Mouse (Mus musculus) G1E (cell line): ENCODE measurements at regions not wholly inside any gene's neighbourhood (a gene's known extent, or its start where the extent isn't known, plus 50 kb on each side); places are given as distances from the start of the nearest gene placed in this dataset.

ENCODE experiments used
- ATAC-seq: 2 replicates; pipeline ENCODE4 v1.8.0; 2016; ENCODE audit warnings: mild to moderate bottlenecking; ENCODE audit not compliant: insufficient number of reproducible peaks, poor library complexity, low FRiP score, severe bottlenecking; ENCODE audit errors: extremely low read depth
- DNase-seq: peaks from one replicate; pipeline ENCODE4 v3.0.0; 2012; ENCODE audit warnings: low spot score
- H3K27me3 ChIP-seq: 2 replicates; pipeline ENCODE4 v1.6.1; 2012; ENCODE audit warnings: mild to moderate bottlenecking, low read length, inconsistent platforms; ENCODE audit not compliant: insufficient read depth
- H3K36me3 ChIP-seq: replicated peaks from 2 replicates; pipeline ENCODE3; 2012; ENCODE audit warnings: mild to moderate bottlenecking, inconsistent platforms
- H3K4me1 ChIP-seq: 2 replicates; pipeline ENCODE4 v1.6.1; 2012; ENCODE audit warnings: low read depth, low read length, inconsistent platforms, mixed read lengths; ENCODE audit not compliant: insufficient read depth
- H3K4me3 ChIP-seq: 2 replicates; pipeline ENCODE4 v1.5.1; 2012; ENCODE audit warnings: low read depth, mild to moderate bottlenecking, inconsistent platforms, low read length, moderate library complexity, mixed read lengths
- H3K9me3 ChIP-seq: replicated peaks from 2 replicates; pipeline ENCODE4 v1.6.1; 2012; ENCODE audit warnings: inconsistent platforms
- CTCF ChIP-seq: IDR thresholded peaks from 2 replicates; pipeline ENCODE4 v1.5.1; 2012; ENCODE audit warnings: low read depth, low read length, inconsistent platforms, mixed read lengths
- GATA1 ChIP-seq: IDR thresholded peaks from 2 replicates; pipeline ENCODE4 v1.6.1; 2012; ENCODE audit warnings: borderline replicate concordance, low read length, inconsistent platforms, mixed read lengths
- GATA2 ChIP-seq: IDR thresholded peaks from 2 replicates; pipeline ENCODE4 v1.6.1; 2012; ENCODE audit warnings: low read depth, low read length, inconsistent platforms, borderline replicate concordance
- POLR2AphosphoS5 ChIP-seq: IDR thresholded peaks from 2 replicates; pipeline ENCODE4 v1.6.1; 2012; ENCODE audit warnings: low read depth, low read length, inconsistent platforms; ENCODE audit not compliant: insufficient replicate concordance
- TAL1 ChIP-seq: conservative IDR thresholded peaks from 2 replicates; pipeline ENCODE4 v1.6.1; 2012; ENCODE audit warnings: low read depth, low read length, inconsistent platforms, mixed read lengths

DNA sequence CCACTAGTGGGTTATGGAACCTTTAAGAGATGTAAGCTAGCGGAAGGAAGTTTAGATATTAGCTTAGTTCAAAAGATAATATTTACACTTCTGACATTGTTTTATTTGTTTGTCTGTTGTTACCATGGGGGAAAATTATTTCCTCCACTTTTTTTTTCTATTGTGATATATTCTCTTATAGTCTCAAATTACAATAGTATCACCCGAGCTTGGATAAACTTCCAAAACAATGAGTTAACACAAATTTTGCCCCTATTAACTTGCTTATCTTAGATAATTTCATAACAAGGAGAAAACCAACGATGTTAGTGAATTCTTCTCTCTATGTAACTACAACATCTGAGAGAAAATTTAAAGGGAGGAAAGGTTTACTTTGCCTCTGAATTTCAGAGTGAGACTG lies 1350.1 kb downstream of the Cdh8 start:
- no peak for DNase-seq
- Histone ChIP-seq H3K27me3 (no peaks in the 10 kb centered on the region), H3K4me3 (no peak overlapping the region), H3K4me1 (peaks cover 44% of the 10 kb centered on the region), H3K36me3 (no peaks in the 10 kb centered on the region), H3K9me3 (no peaks in the 10 kb centered on the region)
- ATAC-seq = no peak
- TF ChIP-seq TAL1 = no peak
- no peak for TF ChIP-seq GATA1
- TF ChIP-seq GATA2 = no peak
- TF ChIP-seq CTCF = no peak
- TF ChIP-seq POLR2AphosphoS5 = no peak

DNA sequence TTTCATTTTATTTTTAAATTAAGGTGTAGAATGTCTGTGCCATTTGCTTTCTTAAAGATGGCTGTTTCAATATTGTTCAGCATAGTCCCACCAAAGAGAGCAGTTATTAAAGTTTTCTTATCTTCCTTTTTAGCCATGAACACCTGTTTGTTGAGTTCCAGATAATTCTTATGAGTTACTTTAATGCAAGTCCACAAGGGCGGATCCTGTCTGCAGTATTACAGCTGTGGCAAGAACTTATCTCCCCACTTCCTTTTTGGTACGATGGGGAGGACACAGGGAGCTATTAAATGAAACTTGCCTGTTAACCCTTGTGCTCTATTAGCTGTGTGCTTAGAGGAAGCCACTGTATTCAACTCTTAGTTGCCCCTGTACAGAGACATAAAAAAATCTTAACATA lies 1350.9 kb downstream of the Cdh8 start:
- TF ChIP-seq GATA1 (no peak), TAL1 (peak; percentile 82)
- H3K36me3 ChIP-seq = no peaks in the 10 kb centered on the region
- DNase-seq = peak; percentile 41
- H3K9me3 ChIP-seq = no peaks in the 10 kb centered on the region
- no peaks in the 10 kb centered on the region for H3K27me3 ChIP-seq
- peak; percentile 94 for ATAC-seq
- peaks cover 48% of the 10 kb centered on the region for H3K4me1 ChIP-seq
- H3K4me3 ChIP-seq = no peak overlapping the region

DNA sequence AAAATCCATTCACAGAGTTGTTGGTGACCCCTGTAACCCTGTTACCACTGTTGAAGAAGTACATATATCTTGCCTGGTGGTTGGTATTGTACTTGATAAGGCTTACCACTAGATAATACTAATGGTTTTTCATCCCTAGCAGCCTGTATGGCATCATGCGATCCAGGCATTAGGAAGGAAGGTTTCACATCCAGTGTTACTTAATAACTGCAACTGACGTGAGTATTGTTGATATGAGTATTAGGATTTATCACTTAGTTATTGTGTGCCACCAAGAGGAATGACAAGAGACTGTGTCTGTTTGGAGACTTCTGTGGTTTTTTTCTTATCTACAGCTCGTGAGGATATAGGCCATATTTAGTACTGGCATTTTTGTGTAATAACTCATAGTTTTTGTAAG lies 1354.5 kb downstream of the Cdh8 start:
- ATAC-seq (peak; percentile 35), DNase-seq (no peak)
- Histone ChIP-seq H3K36me3 (no peaks in the 10 kb centered on the region), H3K4me3 (no peak overlapping the region), H3K27me3 (no peaks in the 10 kb centered on the region), H3K9me3 (no peaks in the 10 kb centered on the region), H3K4me1 (peaks cover 39% of the 10 kb centered on the region)
- TF ChIP-seq GATA2 (no peak), TAL1 (no peak), POLR2AphosphoS5 (no peak), CTCF (no peak), GATA1 (no peak)

DNA sequence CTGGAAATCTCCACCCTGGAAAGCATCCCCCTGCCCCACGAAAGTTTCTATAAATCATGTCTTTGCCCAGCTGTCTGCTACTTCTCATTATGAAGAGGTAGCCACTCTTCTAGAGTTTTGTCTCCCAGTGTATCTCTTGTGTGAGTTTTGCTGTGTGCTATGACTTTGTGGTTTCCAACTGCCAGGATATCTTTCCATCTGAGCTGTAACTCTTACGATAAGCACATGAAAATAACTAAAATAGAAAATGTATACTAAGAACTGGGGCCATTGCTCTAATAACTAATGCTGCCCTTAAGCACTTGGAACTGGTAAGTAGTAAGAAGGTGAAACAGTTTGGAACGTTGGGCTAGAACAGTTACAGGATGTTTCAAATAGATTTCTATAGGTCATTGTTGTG lies 1362.6 kb downstream of the Cdh8 start:
- peaks cover 23% of the 10 kb centered on the region for H3K4me1 ChIP-seq
- no peaks in the 10 kb centered on the region for H3K27me3 ChIP-seq
- no peaks in the 10 kb centered on the region for H3K9me3 ChIP-seq
- no peaks in the 10 kb centered on the region for H3K36me3 ChIP-seq
- H3K4me3 ChIP-seq = no peak overlapping the region
- ATAC-seq (peak; percentile 84), DNase-seq (no peak)
- no peak for TF ChIP-seq CTCF
- no peak for TF ChIP-seq POLR2AphosphoS5
- no peak for TF ChIP-seq TAL1
- no peak for TF ChIP-seq GATA1
- no peak for TF ChIP-seq GATA2

DNA sequence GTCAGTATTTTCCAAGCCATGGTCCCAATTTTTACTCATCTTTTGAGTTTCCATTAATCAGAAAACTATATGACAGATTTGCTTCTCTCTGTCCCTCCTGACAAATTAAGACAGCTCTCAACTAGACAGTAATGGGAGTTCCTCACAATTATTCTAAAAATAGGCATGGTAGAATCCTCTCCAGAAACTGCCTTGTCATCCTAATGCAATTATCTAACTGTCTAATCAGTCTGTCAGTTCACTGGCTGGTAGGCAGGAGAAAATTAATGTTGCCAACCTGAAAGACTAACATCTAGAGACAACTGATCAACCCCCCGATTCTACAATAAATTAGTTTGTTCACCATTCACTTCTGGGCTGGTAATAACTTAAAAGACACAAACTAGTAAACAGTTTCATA lies 1399.7 kb downstream of the Cdh8 start:
- ATAC-seq (peak; percentile 85), DNase-seq (peak; percentile 1)
- H3K36me3 ChIP-seq = no peaks in the 10 kb centered on the region
- H3K4me3 ChIP-seq = no peak overlapping the region
- no peaks in the 10 kb centered on the region for H3K9me3 ChIP-seq
- no peaks in the 10 kb centered on the region for H3K27me3 ChIP-seq
- TF ChIP-seq TAL1 (no peak), GATA2 (no peak), CTCF (no peak), POLR2AphosphoS5 (no peak), GATA1 (no peak)
- H3K4me1 ChIP-seq = peaks cover 27% of the 10 kb centered on the region
